Mouse (Mus musculus): ENCODE data around the gene Hpn.

GRCm38 (mm10) chr7:31149751-31150565 is 34.9 kb upstream of the Hpn start:
- no peak for TF ChIP-seq TAL1 (conservative IDR thresholded peaks at IDR 0.05; ENCODE audit: low read depth, low read length)
- no peak for TF ChIP-seq CTCF (IDR thresholded peaks at IDR 0.05; ENCODE audit: low read depth, low read length)
- no peak for TF ChIP-seq GATA1 (IDR thresholded peaks at IDR 0.05; ENCODE audit: borderline replicate concordance, low read length)

All from G1E (cell line).